Mouse (Mus musculus) kidney, adult 2 months (tissue): ENCODE results near the gene Slc25a14. TPM values are rescaled to one million over a fixed set of nuclear protein-coding genes. Genes with fewer than 3 reads are reported as not detected.

Source experiments
- DNase-seq: peaks from one replicate; pipeline ENCODE4 v3.0.0; 2021
- H3K27ac ChIP-seq: fragments of 200-500 bp; 2 replicates; pipeline ENCODE4 v1.5.1; 2012; ENCODE audit warnings: low read depth, low read length, control low read depth, inconsistent platforms; ENCODE audit not compliant: insufficient read depth
- H3K27me3 ChIP-seq: fragments of 200-500 bp; replicated peaks from 2 replicates; pipeline ENCODE4 v1.6.1; 2012; ENCODE audit warnings: mild to moderate bottlenecking, moderate library complexity, low read length, inconsistent platforms; ENCODE audit not compliant: control insufficient read depth, insufficient read depth
- H3K36me3 ChIP-seq: fragments of 200-500 bp; 2 replicates; pipeline ENCODE4 v1.6.1; 2012; ENCODE audit warnings: mild to moderate bottlenecking, moderate library complexity, low read length, inconsistent platforms; ENCODE audit not compliant: control insufficient read depth, insufficient read depth
- H3K4me1 ChIP-seq: fragments of 200-500 bp; 2 replicates; pipeline ENCODE4 v1.6.1; 2011; ENCODE audit warnings: low read length; ENCODE audit not compliant: control insufficient read depth, insufficient read depth
- H3K4me3 ChIP-seq: fragments of 200-500 bp; 2 replicates; pipeline ENCODE4 v1.5.1; 2011; ENCODE audit warnings: mild to moderate bottlenecking, low read depth, low read length, control low read depth; ENCODE audit not compliant: insufficient read depth
- CTCF ChIP-seq: fragments of 200-500 bp; conservative IDR thresholded peaks from 2 replicates; pipeline ENCODE4 v1.5.1; 2011; ENCODE audit warnings: low read depth, mild to moderate bottlenecking, control low read depth, low read length, moderate library complexity, mixed read lengths; ENCODE audit not compliant: insufficient read depth, insufficient read length
- POLR2A ChIP-seq: fragments of 200-500 bp; IDR thresholded peaks from one replicate; pipeline ENCODE4 v1.6.1; 2011; ENCODE audit warnings: low read depth, low read length, control low read depth
- WGBS: fragments of 180-500 bp; shearing (Covaris S2); methylation state at CpG from one replicate; pipeline ENCODE4 v1.1.7; 2018; 5-methylcytosine and 5-hydroxymethylcytosine counted together
- polyA plus RNA-seq: library from polyadenylated mRNA; depleted of rRNA; stranded (reverse); fragments of >200 nt; gene quantifications from 2 replicates; pipeline ENCODE4 v1.2.3, GENCODE M21; 2012; rRNA removed

Gene Slc25a14
- polyA plus RNA-seq, result 3.9 and 5.0 TPM in 2 replicates

GRCm38 (mm10) chrX:48623379-48624053 is at the start of gene Slc25a14:
Gene Slc25a14, plus strand, starts transcription at chrX:48623413.
- Histone ChIP-seq H3K4me1 (no peaks in the 10 kb centered on the region), H3K36me3 (no peaks in the 10 kb centered on the region), H3K27ac (peak within 1 kb of the TSS; percentile 39; the same call in 1 of the 2 replicates), H3K27me3 (no peaks in the 10 kb centered on the region), H3K4me3 (peak within 1 kb of the TSS; percentile 90)
- no peak for TF ChIP-seq CTCF
- TF ChIP-seq POLR2A, result no peak
- peak; percentile 90 for DNase-seq
- 2% methylated on average over 38 of the region's 38 CpGs for WGBS

GRCm38 (mm10) chrX:48583332-48583731 is 39.9 kb upstream of the Slc25a14 start:
- no peak for DNase-seq
- no peaks in the 10 kb centered on the region for H3K4me1 ChIP-seq
- TF ChIP-seq POLR2A, result no peak
- TF ChIP-seq CTCF, result no peak

GRCm38 (mm10) chrX:48593721-48594098 is 29.5 kb upstream of the Slc25a14 start:
- Histone ChIP-seq H3K36me3 (no peaks in the 10 kb centered on the region), H3K27me3 (no peaks in the 10 kb centered on the region), H3K4me3 (peak overlapping the region; percentile 95), H3K27ac (peak overlapping the region; percentile 69), H3K4me1 (no peaks in the 10 kb centered on the region)
- TF ChIP-seq CTCF, result no peak
- no peak for TF ChIP-seq POLR2A
- WGBS, result 1% methylated on average over 12 of the region's 15 CpGs
- peak; percentile 0 for DNase-seq

More at GRCm38 (mm10) chrX:48583332-48583731, 39.9 kb upstream of the Slc25a14 start:
- H3K27me3 ChIP-seq, result no peaks in the 10 kb centered on the region
- no peak overlapping the region for H3K27ac ChIP-seq
- H3K4me3 ChIP-seq, result no peak overlapping the region
- peaks cover 2% of the 10 kb centered on the region for H3K36me3 ChIP-seq

GRCm38 (mm10) chrX:48594099-48594760 is 29.0 kb upstream of the Slc25a14 start, which contains the start of gene Zfp280c:
Gene Zfp280c, minus strand, starts transcription at chrX:48594504.
- H3K4me1 ChIP-seq, result no peaks in the 10 kb centered on the region
- peak within 1 kb of the TSS; percentile 95 for H3K4me3 ChIP-seq
- H3K27ac ChIP-seq, result peak within 1 kb of the TSS; percentile 69
- no peaks in the 10 kb centered on the region for H3K27me3 ChIP-seq
- peak; percentile 74 for DNase-seq
- TF ChIP-seq CTCF (no peak), POLR2A (peak; percentile 13)
- no peaks in the 10 kb centered on the region for H3K36me3 ChIP-seq
- WGBS, result under 1% methylated on average over 39 of the region's 45 CpGs

- H3K27ac ChIP-seq, result no peak overlapping the region
- 84% methylated on average over 9 of the region's 9 CpGs for WGBS
- DNase-seq, result no peak
These were observed 27.2 kb upstream of the Slc25a14 start for GRCm38 (mm10) chrX:48596053-48596452.

GRCm38 (mm10) chrX:48596906-48597305 is 26.3 kb upstream of the Slc25a14 start:
- H3K4me1 ChIP-seq, result no peaks in the 10 kb centered on the region
- H3K4me3 ChIP-seq, result no peak overlapping the region
- no peaks in the 10 kb centered on the region for H3K27me3 ChIP-seq
- no peak for TF ChIP-seq POLR2A
- TF ChIP-seq CTCF, result no peak
- no peak overlapping the region for H3K27ac ChIP-seq
- no peaks in the 10 kb centered on the region for H3K36me3 ChIP-seq
- WGBS, result 93% methylated on average over 5 of the region's 5 CpGs
- DNase-seq, result no peak

More at GRCm38 (mm10) chrX:48596053-48596452, 27.2 kb upstream of the Slc25a14 start:
- Histone ChIP-seq H3K4me1 (no peaks in the 10 kb centered on the region), H3K36me3 (no peaks in the 10 kb centered on the region), H3K4me3 (no peak overlapping the region), H3K27me3 (no peaks in the 10 kb centered on the region)
- TF ChIP-seq CTCF (no peak), POLR2A (no peak)

GRCm38 (mm10) chrX:48604872-48605271 is 18.3 kb upstream of the Slc25a14 start:
- Histone ChIP-seq H3K36me3 (no peaks in the 10 kb centered on the region), H3K27me3 (no peaks in the 10 kb centered on the region), H3K4me1 (no peaks in the 10 kb centered on the region), H3K27ac (no peak overlapping the region), H3K4me3 (no peak overlapping the region)
- TF ChIP-seq POLR2A (no peak), CTCF (no peak)
- no peak for DNase-seq
- WGBS, result 62% methylated on average over 2 of the region's 2 CpGs
